In the genomic region with DNA sequence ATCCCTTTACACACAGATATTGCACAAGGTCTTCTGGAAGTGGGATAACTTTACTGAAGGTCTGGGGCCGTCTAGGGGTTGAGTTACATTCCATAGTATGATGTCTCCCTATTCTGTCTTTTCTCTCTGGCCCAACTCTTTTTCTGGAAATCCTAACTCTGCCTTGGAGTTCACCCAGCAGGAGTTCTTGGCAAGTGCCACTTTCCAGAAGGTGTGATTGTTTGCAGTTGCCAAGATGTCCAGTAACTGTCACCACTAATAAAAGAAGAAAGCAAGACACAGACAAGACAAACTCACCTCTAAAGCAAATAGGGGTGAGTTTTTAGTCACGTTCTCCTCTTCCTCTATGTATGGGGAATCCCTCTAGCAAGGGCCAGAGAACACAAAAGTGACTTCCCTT, we compare ENCODE assay signal across 16 mouse cellular contexts. TPM values are rescaled to one million over a fixed set of nuclear protein-coding genes. Genes with fewer than 3 reads are reported as not detected.
DNase-seq lines count a peak whose midpoint lies in the region; ATAC-seq lines count a peak whose summit lies in the region.
"Had no signal": no experiment of that assay in that cellular context is flagged by ENCODE, and none has a peak within 500 bp of the region (broad histone marks: within the 10 kb centered on the region; RNA-seq: fewer than 3 reads in every experiment).

No protein-coding gene starts in this region.

- no peaks in the 10 kb centered on the region for H3K9me3 ChIP-seq in midbrain, embryonic 14.5 days (ENCODE audit: control insufficient read depth, low read length)
- H3K9me3 ChIP-seq: embryonic facial prominence, embryonic 12.5 days; limb, embryonic 15.5 days; midbrain, embryonic 13.5 days had no signal

- no peaks in the 10 kb centered on the region for H3K36me3 ChIP-seq in midbrain, embryonic 14.5 days (ENCODE audit: control insufficient read depth, insufficient read depth, low read length)
- H3K36me3 ChIP-seq: embryonic facial prominence, embryonic 12.5 days; limb, embryonic 15.5 days; midbrain, embryonic 13.5 days had no signal

- ATAC-seq in midbrain, embryonic 14.5 days (ENCODE audit: low FRiP score, low TSS enrichment) = no peak
- ATAC-seq: midbrain, embryonic 13.5 days had no signal

- no peak overlapping the region for H3K4me2 ChIP-seq in midbrain, embryonic 14.5 days (ENCODE audit: low read length)
- H3K4me2 ChIP-seq: embryonic facial prominence, embryonic 12.5 days; limb, embryonic 15.5 days; midbrain, embryonic 13.5 days had no signal

- H3K27me3 ChIP-seq in midbrain, embryonic 14.5 days (ENCODE audit: control insufficient read depth, insufficient read depth, low read length) = no peaks in the 10 kb centered on the region
- H3K27me3 ChIP-seq: embryonic facial prominence, embryonic 12.5 days; limb, embryonic 15.5 days; midbrain, embryonic 13.5 days had no signal

- H3K9ac ChIP-seq in midbrain, embryonic 14.5 days (replicated peaks; ENCODE audit: low read length) = no peak overlapping the region
- H3K9ac ChIP-seq: embryonic facial prominence, embryonic 12.5 days; limb, embryonic 15.5 days; midbrain, embryonic 13.5 days had no signal

- DNase-seq in heart, adult 8-10 months (ENCODE audit: low spot score) = peak; percentile 45
- no peak for DNase-seq in heart, adult 11 months
- peak; percentile 23 for DNase-seq in MN1 (ENCODE audit: low spot score)
- peak; percentile 19 for DNase-seq in cerebellum, adult 11 months
- peak; percentile 56 to 72 for DNase-seq in cerebellum, postnatal 25 days
- no peak for DNase-seq in spleen, postnatal 10 days (ENCODE audit: low spot score in 2 of 2)
- DNase-seq in thymus, adult 18-20 months = no peak
- no peak for DNase-seq in midbrain, embryonic 14.5 days
- DNase-seq: B cell, adult 2 months; kidney, adult 9 months; lung, adult 2 months; lung, postnatal 4 days had no signal

- H3K4me3 ChIP-seq in midbrain, embryonic 14.5 days (replicated peaks; ENCODE audit: low read depth, low read length) = no peak overlapping the region
- H3K4me3 ChIP-seq: embryonic facial prominence, embryonic 12.5 days; limb, embryonic 15.5 days; midbrain, embryonic 13.5 days had no signal

- H3K4me1 ChIP-seq in midbrain, embryonic 14.5 days (ENCODE audit: control insufficient read depth, insufficient read depth, low read length) = no peaks in the 10 kb centered on the region
- H3K4me1 ChIP-seq: embryonic facial prominence, embryonic 12.5 days; limb, embryonic 15.5 days; midbrain, embryonic 13.5 days had no signal

- WGBS in midbrain, embryonic 14.5 days = 65% methylated on average over 2 of the region's 2 CpGs

- no peak overlapping the region for H3K27ac ChIP-seq in midbrain, embryonic 14.5 days (replicated peaks; ENCODE audit: low read depth, low read length)
- H3K27ac ChIP-seq: embryonic facial prominence, embryonic 12.5 days; limb, embryonic 15.5 days; midbrain, embryonic 13.5 days had no signal

RNA-seq across cellular contexts. Expression of a gene that starts 50.6 kb away (rescaled TPM):
- total RNA-seq in heart, adult 8-10 months (2022) = 100 to 1,000 TPM; 126 to 177 (median 144) TPM
- 1.1 and 1.3 TPM in 2 replicates for polyA plus RNA-seq in midbrain, embryonic 14.5 days (2014; fragmentation: Nextera tagmentation; extraction: Ambion mirVana)
- total RNA-seq: common myeloid progenitor, adult 5-6 weeks had no signal

Comparison
In these comparisons a context has a peak if more than half of its experiments do, and no peak if none do; other contexts are left out.
1. DNase-seq: peak in heart, adult 8-10 months (single experiment), MN1 (single experiment), cerebellum, adult 11 months (single experiment) and cerebellum, postnatal 25 days (2 of 2); none in heart, adult 11 months (single experiment), spleen, postnatal 10 days (0 of 2), thymus, adult 18-20 months (0 of 2) and midbrain, embryonic 14.5 days (single experiment).